Mouse (Mus musculus) ES-CJ7 (cell line): ENCODE results near the gene Glud1.

Experiments
- DNase-seq: peaks from one replicate; pipeline ENCODE4 v3.0.0; 2011; ENCODE audit warnings: low read depth, low spot score

The Glud1 gene

GRCm38 (mm10) chr14:34375941-34376340 is 65.4 kb downstream of the Glud1 start:
- DNase-seq = no peak

GRCm38 (mm10) chr14:34377121-34377520 is 66.6 kb downstream of the Glud1 start:
- no peak for DNase-seq

- peak; percentile 93 for DNase-seq
These were observed 68.2 kb downstream of the Glud1 start for GRCm38 (mm10) chr14:34378560-34379331.

GRCm38 (mm10) chr14:34382921-34383704 is 72.6 kb downstream of the Glud1 start:
- no peak for DNase-seq

GRCm38 (mm10) chr14:34393295-34393694 is 82.8 kb downstream of the Glud1 start:
- DNase-seq = no peak
